Mouse (Mus musculus): Measurements from ENCODE around the gene Zfp3. TPM values are rescaled to one million over a fixed set of nuclear protein-coding genes. Genes with fewer than 3 reads are reported as not detected.

Gene Zfp3
- 7.1 and 9.3 TPM in 2 replicates for polyA plus RNA-seq (2014; fragmentation: Nextera tagmentation; extraction: Ambion mirVana)

DNA sequence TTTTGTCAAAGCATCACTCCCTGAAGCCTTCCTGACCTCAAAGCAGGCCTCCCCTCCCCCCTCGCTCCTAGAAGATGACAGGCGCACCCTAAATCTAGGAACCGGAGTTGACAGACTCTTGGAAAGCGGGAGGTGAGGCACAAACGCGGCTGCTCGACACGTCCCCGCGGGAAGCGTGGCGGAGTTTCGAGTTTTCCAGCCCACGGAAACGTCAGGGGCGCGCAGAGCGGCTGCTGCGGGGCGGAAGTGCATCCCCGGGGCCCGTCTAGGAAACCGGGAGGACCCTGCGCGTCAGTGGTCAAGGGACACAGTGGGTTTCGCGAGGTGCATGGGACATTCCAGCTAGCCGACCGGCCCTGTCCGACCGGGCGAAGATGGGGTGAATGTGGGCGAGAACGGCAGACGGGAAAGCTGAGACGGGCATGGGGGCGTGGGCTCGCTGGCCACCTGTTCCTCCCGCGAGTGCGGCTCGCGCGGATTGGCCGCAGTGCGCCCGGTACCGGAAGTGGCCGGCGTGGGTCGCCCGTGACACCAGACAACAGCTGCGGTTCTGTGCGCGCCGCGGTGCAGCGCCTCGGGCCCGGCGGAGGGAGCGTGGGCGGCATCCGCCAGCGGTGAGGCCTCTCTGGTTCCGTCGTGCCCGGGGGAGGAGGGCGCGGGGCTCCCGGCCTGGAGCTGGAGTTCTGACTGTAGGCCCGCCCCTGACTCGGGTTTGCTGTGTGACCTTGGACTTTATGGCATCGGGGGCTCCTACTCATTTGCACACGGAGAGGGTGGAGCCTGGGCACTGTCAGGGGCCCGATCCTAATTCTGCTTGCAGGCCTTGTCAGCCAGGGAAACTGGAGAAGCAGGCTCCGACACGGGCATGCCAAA is at the start of gene Zfp3:
Gene Zfp3, plus strand, starts transcription at position 274 of the 873 bp plus-strand sequence.
- Histone ChIP-seq H3K9ac (ENCODE audit: low read depth, low read length) (peak within 1 kb of the TSS; percentile 92), H3K4me1 (ENCODE audit: control insufficient read depth, insufficient read depth, low read length) (0 out of 2 replicates have a peak, but pooled peaks cover 6% of the 10 kb centered on the region), H3K4me3 (ENCODE audit: low read depth, low read length) (peak within 1 kb of the TSS; percentile 79), H3K9me3 (replicated peaks; ENCODE audit: control insufficient read depth, low read length) (no peaks in the 10 kb centered on the region), H3K27ac (ENCODE audit: low read depth, low read length) (peak within 1 kb of the TSS; percentile 90), H3K4me2 (peak within 1 kb of the TSS; percentile 80), H3K36me3 (ENCODE audit: control insufficient read depth, insufficient read depth, low read length) (0 out of 2 replicates have a peak, but pooled peaks cover 3% of the 10 kb centered on the region), H3K27me3 (ENCODE audit: control insufficient read depth, insufficient read depth, low read length) (no peaks in the 10 kb centered on the region)
- peak; percentile 78 for ATAC-seq (replicated peaks; ENCODE audit: insufficient number of reproducible peaks, low FRiP score, low TSS enrichment)
- 1% methylated on average over 77 of the region's 78 CpGs for WGBS (ENCODE audit: insufficient replicate concordance)

DNA sequence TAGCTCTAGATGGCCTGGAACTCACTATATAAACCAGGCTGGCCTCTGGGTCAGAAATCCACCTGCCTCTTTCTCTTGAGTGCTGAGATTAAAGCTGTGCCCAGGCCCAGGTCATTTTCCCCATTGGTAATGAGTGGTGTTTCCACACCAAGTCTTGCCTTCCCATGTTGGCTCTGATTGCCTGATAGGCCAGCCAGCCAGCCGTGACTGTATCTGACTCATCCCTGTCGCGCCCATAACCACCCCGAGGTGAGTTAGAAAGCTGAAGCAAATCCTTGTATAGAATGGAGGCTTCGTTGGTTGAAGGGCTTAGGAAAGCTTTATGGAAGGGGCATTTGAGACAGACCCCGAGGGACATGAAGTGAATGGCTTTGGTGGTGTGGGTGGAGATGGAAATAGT is 48.2 kb upstream of the Zfp3 start:
- 88% methylated on average over 6 of the region's 6 CpGs for WGBS (ENCODE audit: insufficient replicate concordance)
- H3K4me2 ChIP-seq, result no peak overlapping the region
- no peak for ATAC-seq (replicated peaks; ENCODE audit: insufficient number of reproducible peaks, low FRiP score, low TSS enrichment)
- H3K27ac ChIP-seq (ENCODE audit: low read depth, low read length), result no peak overlapping the region
- peaks cover 33% of the 10 kb centered on the region for H3K36me3 ChIP-seq (ENCODE audit: control insufficient read depth, insufficient read depth, low read length)
- no peak overlapping the region for H3K4me3 ChIP-seq (ENCODE audit: low read depth, low read length)
- H3K9me3 ChIP-seq (replicated peaks; ENCODE audit: control insufficient read depth, low read length), result no peaks in the 10 kb centered on the region
- H3K4me1 ChIP-seq (ENCODE audit: control insufficient read depth, insufficient read depth, low read length), result no peaks in the 10 kb centered on the region; the same call in 1 of the 2 replicates
- H3K9ac ChIP-seq (ENCODE audit: low read depth, low read length), result no peak overlapping the region
- H3K27me3 ChIP-seq (ENCODE audit: control insufficient read depth, insufficient read depth, low read length), result no peaks in the 10 kb centered on the region

DNA sequence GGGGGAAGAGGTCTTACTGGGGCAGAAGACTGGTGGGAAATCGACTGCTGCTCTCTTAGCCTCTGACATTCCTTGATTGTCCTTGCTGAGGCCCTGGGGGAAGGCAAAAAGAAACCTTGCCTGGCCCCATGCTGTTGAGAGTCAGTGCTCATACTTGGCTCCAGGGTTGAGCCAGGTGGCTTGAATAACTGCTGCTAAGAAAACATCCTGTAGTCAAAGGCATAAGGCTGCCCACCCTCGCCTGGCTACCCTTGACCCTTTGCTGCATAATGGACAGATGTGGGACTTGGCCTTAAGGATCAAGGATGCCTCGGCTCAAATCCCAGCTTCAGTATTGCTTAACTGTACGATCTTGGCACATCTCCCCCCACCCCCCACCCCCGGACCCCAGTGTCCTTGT is 45.5 kb upstream of the Zfp3 start:
- ATAC-seq (replicated peaks; ENCODE audit: insufficient number of reproducible peaks, low FRiP score, low TSS enrichment), result no peak
- no peaks in the 10 kb centered on the region; the same call in 1 of the 2 replicates for H3K4me1 ChIP-seq (ENCODE audit: control insufficient read depth, insufficient read depth, low read length)
- no peak overlapping the region for H3K27ac ChIP-seq (ENCODE audit: low read depth, low read length)
- H3K27me3 ChIP-seq (ENCODE audit: control insufficient read depth, insufficient read depth, low read length), result no peaks in the 10 kb centered on the region
- H3K9ac ChIP-seq (ENCODE audit: low read depth, low read length), result no peak overlapping the region
- WGBS (ENCODE audit: insufficient replicate concordance), result 77% methylated on average over 5 of the region's 5 CpGs
- no peak overlapping the region for H3K4me3 ChIP-seq (ENCODE audit: low read depth, low read length)
- no peaks in the 10 kb centered on the region for H3K9me3 ChIP-seq (replicated peaks; ENCODE audit: control insufficient read depth, low read length)
- peaks cover 25% of the 10 kb centered on the region for H3K36me3 ChIP-seq (ENCODE audit: control insufficient read depth, insufficient read depth, low read length)
- no peak overlapping the region for H3K4me2 ChIP-seq

DNA sequence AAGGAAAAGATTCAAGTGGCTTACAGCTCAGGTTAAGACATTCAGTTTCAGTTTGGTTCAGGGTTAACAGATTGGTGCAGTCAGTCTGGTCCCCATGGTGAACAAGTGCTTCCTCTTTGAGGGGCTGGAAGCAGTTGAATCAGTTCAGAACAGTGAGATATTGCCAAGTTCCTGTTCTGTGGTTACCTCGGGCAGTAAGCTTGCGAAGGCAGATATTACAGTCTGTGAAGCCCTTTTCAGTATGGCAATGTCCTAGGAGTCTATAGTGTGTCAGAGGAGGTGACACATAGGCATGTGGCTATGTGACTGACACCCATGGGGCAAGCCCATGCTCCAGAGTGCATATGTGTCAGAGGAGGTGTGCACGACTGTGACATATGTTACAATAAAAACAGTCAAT is 43.4 kb upstream of the Zfp3 start:
- Histone ChIP-seq H3K27ac (ENCODE audit: low read depth, low read length) (no peak overlapping the region), H3K36me3 (ENCODE audit: control insufficient read depth, insufficient read depth, low read length) (peaks cover 40% of the 10 kb centered on the region), H3K4me2 (no peak overlapping the region)

DNA sequence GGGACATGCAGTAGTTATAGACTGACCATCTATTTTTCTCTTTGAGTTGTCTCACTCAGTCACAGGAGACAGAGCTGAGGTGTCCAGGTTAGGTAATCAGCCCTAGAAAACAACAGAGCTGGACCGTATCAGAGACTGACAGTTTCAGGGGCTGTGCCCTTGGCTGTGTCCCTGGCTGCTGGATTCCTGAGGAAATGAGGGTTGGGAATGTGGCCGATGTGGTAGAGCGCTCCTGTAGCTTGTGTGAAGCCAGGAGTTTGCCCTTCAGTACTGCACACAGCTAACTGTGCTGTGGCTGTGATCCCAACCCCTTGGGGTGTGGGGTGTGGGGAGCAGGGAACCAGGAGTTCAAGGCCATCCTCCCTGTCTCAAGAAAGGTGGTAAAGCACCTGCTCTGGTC is 42.9 kb upstream of the Zfp3 start:
- Histone ChIP-seq H3K4me3 (ENCODE audit: low read depth, low read length) (no peak overlapping the region), H3K36me3 (ENCODE audit: control insufficient read depth, insufficient read depth, low read length) (peaks cover 44% of the 10 kb centered on the region), H3K9me3 (replicated peaks; ENCODE audit: control insufficient read depth, low read length) (no peaks in the 10 kb centered on the region), H3K4me1 (ENCODE audit: control insufficient read depth, insufficient read depth, low read length) (no peaks in the 10 kb centered on the region; the same call in 1 of the 2 replicates), H3K27ac (ENCODE audit: low read depth, low read length) (no peak overlapping the region), H3K27me3 (ENCODE audit: control insufficient read depth, insufficient read depth, low read length) (no peaks in the 10 kb centered on the region), H3K9ac (ENCODE audit: low read depth, low read length) (no peak overlapping the region), H3K4me2 (no peak overlapping the region)
- no peak for ATAC-seq (replicated peaks; ENCODE audit: insufficient number of reproducible peaks, low FRiP score, low TSS enrichment)
- WGBS (ENCODE audit: insufficient replicate concordance), result 70% methylated on average over 3 of the region's 3 CpGs

More for the DNA sequence above, 43.4 kb upstream of the Zfp3 start:
- Histone ChIP-seq H3K9me3 (replicated peaks; ENCODE audit: control insufficient read depth, low read length) (no peaks in the 10 kb centered on the region), H3K4me3 (ENCODE audit: low read depth, low read length) (no peak overlapping the region), H3K4me1 (ENCODE audit: control insufficient read depth, insufficient read depth, low read length) (no peaks in the 10 kb centered on the region; the same call in 1 of the 2 replicates), H3K27me3 (ENCODE audit: control insufficient read depth, insufficient read depth, low read length) (no peaks in the 10 kb centered on the region), H3K9ac (ENCODE audit: low read depth, low read length) (no peak overlapping the region)
- ATAC-seq (replicated peaks; ENCODE audit: insufficient number of reproducible peaks, low FRiP score, low TSS enrichment), result no peak
- 85% methylated on average over 3 of the region's 3 CpGs for WGBS (ENCODE audit: insufficient replicate concordance)

DNA sequence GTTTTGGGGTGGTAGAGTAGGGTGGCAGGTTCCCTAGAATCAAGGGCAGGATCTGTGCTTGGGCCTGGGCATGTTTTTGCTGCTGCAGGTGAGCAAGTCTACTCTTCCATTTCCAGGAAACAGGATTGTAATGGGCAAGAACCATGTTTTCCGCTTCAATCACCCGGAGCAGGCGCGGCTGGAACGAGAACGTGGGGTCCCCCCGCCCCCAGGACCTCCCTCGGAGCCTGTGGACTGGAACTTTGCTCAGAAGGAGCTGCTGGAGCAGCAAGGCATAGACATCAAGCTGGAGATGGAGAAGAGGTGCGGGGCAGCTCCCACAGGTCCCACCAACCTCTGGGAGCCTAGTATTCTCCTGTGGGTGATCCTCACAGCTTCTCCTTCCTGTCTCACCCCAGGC is 39.3 kb upstream of the Zfp3 start:
- Histone ChIP-seq H3K27ac (ENCODE audit: low read depth, low read length) (no peak overlapping the region), H3K36me3 (ENCODE audit: control insufficient read depth, insufficient read depth, low read length) (peaks cover 54% of the 10 kb centered on the region), H3K27me3 (ENCODE audit: control insufficient read depth, insufficient read depth, low read length) (no peaks in the 10 kb centered on the region), H3K4me3 (ENCODE audit: low read depth, low read length) (no peak overlapping the region), H3K4me2 (no peak overlapping the region), H3K9ac (ENCODE audit: low read depth, low read length) (no peak overlapping the region), H3K4me1 (ENCODE audit: control insufficient read depth, insufficient read depth, low read length) (no peaks in the 10 kb centered on the region; the same call in 1 of the 2 replicates), H3K9me3 (replicated peaks; ENCODE audit: control insufficient read depth, low read length) (no peaks in the 10 kb centered on the region)
- ATAC-seq (replicated peaks; ENCODE audit: insufficient number of reproducible peaks, low FRiP score, low TSS enrichment), result no peak
- 91% methylated on average over 9 of the region's 9 CpGs for WGBS (ENCODE audit: insufficient replicate concordance)

DNA sequence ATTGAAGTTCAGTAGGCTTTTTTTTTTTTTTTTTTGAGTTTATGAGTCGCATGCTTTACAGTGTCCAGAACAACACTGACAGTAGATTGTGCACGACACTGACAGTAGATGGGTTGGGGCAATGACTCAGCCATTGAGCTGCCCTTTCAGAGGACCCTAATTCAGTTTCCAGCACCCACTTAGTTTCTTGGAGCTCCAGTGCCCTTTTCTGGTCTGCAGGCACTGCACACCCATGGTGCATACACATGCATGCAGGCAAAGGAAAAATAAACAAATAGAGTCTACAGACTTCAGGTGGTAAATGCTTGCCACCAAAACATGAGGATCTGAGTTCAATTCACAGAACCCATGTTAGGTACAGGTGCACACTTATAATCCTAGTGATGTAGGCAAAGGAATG is 37.4 kb upstream of the Zfp3 start:
- H3K4me1 ChIP-seq (ENCODE audit: control insufficient read depth, insufficient read depth, low read length), result no peaks in the 10 kb centered on the region
- no peaks in the 10 kb centered on the region for H3K27me3 ChIP-seq (ENCODE audit: control insufficient read depth, insufficient read depth, low read length)
- WGBS (ENCODE audit: insufficient replicate concordance), result 90% methylated on average over 2 of the region's 2 CpGs
- no peak for ATAC-seq (replicated peaks; ENCODE audit: insufficient number of reproducible peaks, low FRiP score, low TSS enrichment)
- no peak overlapping the region for H3K4me2 ChIP-seq
- no peaks in the 10 kb centered on the region for H3K9me3 ChIP-seq (replicated peaks; ENCODE audit: control insufficient read depth, low read length)
- no peak overlapping the region for H3K27ac ChIP-seq (ENCODE audit: low read depth, low read length)
- no peak overlapping the region for H3K4me3 ChIP-seq (ENCODE audit: low read depth, low read length)
- no peak overlapping the region for H3K9ac ChIP-seq (ENCODE audit: low read depth, low read length)
- H3K36me3 ChIP-seq (ENCODE audit: control insufficient read depth, insufficient read depth, low read length), result peaks cover 42% of the 10 kb centered on the region

DNA sequence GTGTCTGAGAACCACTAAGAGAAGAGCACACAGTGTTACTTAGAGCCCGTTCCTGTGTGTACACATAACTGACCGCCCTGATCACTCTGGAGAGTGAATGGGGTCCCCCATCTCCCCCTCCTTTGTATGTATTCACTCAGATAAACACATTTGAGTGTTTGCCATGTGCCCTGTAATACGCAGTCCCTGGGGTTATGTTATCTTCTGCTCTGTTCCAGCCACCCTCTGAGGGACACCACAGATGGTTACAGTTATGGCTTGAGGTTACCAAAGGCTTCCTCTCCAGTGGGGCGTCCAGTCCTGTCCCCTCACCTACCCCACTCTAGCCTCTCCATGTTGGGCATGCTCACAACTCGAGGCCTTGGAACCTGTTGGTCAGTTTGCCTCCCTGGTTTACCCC is 36.6 kb upstream of the Zfp3 start:
- Histone ChIP-seq H3K27me3 (ENCODE audit: control insufficient read depth, insufficient read depth, low read length) (no peaks in the 10 kb centered on the region), H3K4me2 (no peak overlapping the region), H3K36me3 (ENCODE audit: control insufficient read depth, insufficient read depth, low read length) (peaks cover 40% of the 10 kb centered on the region), H3K4me3 (ENCODE audit: low read depth, low read length) (no peak overlapping the region), H3K27ac (ENCODE audit: low read depth, low read length) (no peak overlapping the region), H3K9ac (ENCODE audit: low read depth, low read length) (no peak overlapping the region), H3K9me3 (replicated peaks; ENCODE audit: control insufficient read depth, low read length) (no peaks in the 10 kb centered on the region), H3K4me1 (ENCODE audit: control insufficient read depth, insufficient read depth, low read length) (no peaks in the 10 kb centered on the region)
- WGBS (ENCODE audit: insufficient replicate concordance), result 75% methylated on average over 5 of the region's 5 CpGs
- ATAC-seq (replicated peaks; ENCODE audit: insufficient number of reproducible peaks, low FRiP score, low TSS enrichment), result no peak

Data from heart, embryonic 11.5 days (tissue).